15 mouse cellular contexts compared by ENCODE assay signal in genomic region chr13:59536631-59537030, GRCm38 (mm10).
"Had no signal": no experiment of that assay in that cellular context is flagged by ENCODE, and none has a peak within 500 bp of the region (broad histone marks: within the 10 kb centered on the region; RNA-seq: fewer than 3 reads in every experiment).

No protein-coding gene starts in this region.

- H3K4me1 ChIP-seq: neural tube, embryonic 15.5 days; stomach, embryonic 15.5 days had no signal

- H3K4me2 ChIP-seq: neural tube, embryonic 15.5 days; stomach, embryonic 15.5 days had no signal

- H3K9ac ChIP-seq: neural tube, embryonic 15.5 days; stomach, embryonic 15.5 days had no signal

- H3K9me3 ChIP-seq: neural tube, embryonic 15.5 days; stomach, embryonic 15.5 days had no signal

- H3K27ac ChIP-seq: neural tube, embryonic 15.5 days; stomach, embryonic 15.5 days; stomach, postnatal 0 days had no signal

- H3K27me3 ChIP-seq: neural tube, embryonic 15.5 days; stomach, embryonic 15.5 days had no signal

- H3K4me3 ChIP-seq: neural tube, embryonic 15.5 days; stomach, embryonic 15.5 days had no signal

- DNase-seq: retina, postnatal 1 day; right cerebral cortex, adult 18-20 months; right cerebral cortex, postnatal 14 days; right cerebral cortex, postnatal 25 days; right cerebral cortex, postnatal 4 days; spleen, adult 18-20 months; thymus, adult 18-20 months; thymus, adult 2 months; thymus, postnatal 14 days; thymus, postnatal 25 days; thymus, postnatal 36 days; thymus, postnatal 4 days had no signal
